Mouse (Mus musculus) midbrain, postnatal 0 days (tissue): ENCODE data around the gene Ly6c2. TPM values are rescaled to one million over a fixed set of nuclear protein-coding genes. Genes with fewer than 3 reads are reported as not detected.
"Not testable (repeated sequence)": the region's sequence is repeated elsewhere in the genome, so short reads cannot be mapped to it uniquely, and the experiment has no call there.

Experiments
- ATAC-seq: fragments of 200-750 bp; cut with Nextera tagmentation; 2 replicates; pipeline ENCODE4 v1.8.0; 2017; ENCODE audit warnings: moderate number of reproducible peaks, mild to moderate bottlenecking, moderate TSS enrichment, moderate library complexity; ENCODE audit not compliant: low FRiP score
- DNase-seq: peaks from one replicate; pipeline ENCODE4 v3.0.0-alpha.2; 2015; ENCODE audit warnings: low spot score
- H3K27ac ChIP-seq: fragments of 300-500 bp; sonication (generic); 2 replicates; pipeline ENCODE4 v1.5.1; 2014; ENCODE audit warnings: low read depth, mild to moderate bottlenecking, low read length, mixed read lengths
- H3K27me3 ChIP-seq: fragments of 300-500 bp; sonication (generic); 2 replicates; pipeline ENCODE4 v1.6.1; 2014; ENCODE audit warnings: low read length, control low read depth, mixed read lengths; ENCODE audit not compliant: insufficient read depth
- H3K36me3 ChIP-seq: fragments of 300-500 bp; sonication (generic); 2 replicates; pipeline ENCODE4 v1.6.1; 2014; ENCODE audit warnings: low read length, control low read depth, mixed read lengths; ENCODE audit not compliant: insufficient read depth
- H3K4me1 ChIP-seq: fragments of 300-500 bp; sonication (generic); 2 replicates; pipeline ENCODE4 v1.6.1; 2014; ENCODE audit warnings: mild to moderate bottlenecking, control low read depth, antibody characterized with exemption, low read length, mixed read lengths; ENCODE audit not compliant: insufficient read depth
- H3K4me2 ChIP-seq: fragments of 300-500 bp; sonication (generic); 2 replicates; pipeline ENCODE4 v1.6.1; 2014; ENCODE audit warnings: low read depth, mild to moderate bottlenecking, low read length, mixed read lengths; ENCODE audit not compliant: poor library complexity, severe bottlenecking
- H3K4me3 ChIP-seq: fragments of 300-500 bp; sonication (generic); 2 replicates; pipeline ENCODE4 v1.5.1; 2014; ENCODE audit warnings: low read depth, mild to moderate bottlenecking, low read length, moderate library complexity
- H3K9ac ChIP-seq: fragments of 300-500 bp; sonication (generic); replicated peaks from 2 replicates; pipeline ENCODE4 v1.6.1; 2014; ENCODE audit warnings: mild to moderate bottlenecking, low read length, moderate library complexity, mixed read lengths; ENCODE audit not compliant: poor library complexity, severe bottlenecking
- H3K9me3 ChIP-seq: fragments of 300-500 bp; sonication (generic); 2 replicates; pipeline ENCODE4 v1.6.1; 2016; ENCODE audit warnings: low read length, control low read depth
- CTCF ChIP-seq: IDR thresholded peaks from 2 replicates; pipeline ENCODE4 v1.5.1; 2016; ENCODE audit warnings: antibody characterized with exemption, mild to moderate bottlenecking
- WGBS: fragments of 180-500 bp; shearing (Covaris S2); extraction: QIAGEN DNeasy Blood & Tissue Kit; methylation state at CpG from one replicate; pipeline ENCODE4 v1.1.7; 2014; 5-methylcytosine and 5-hydroxymethylcytosine counted together
- polyA plus RNA-seq: library from polyadenylated mRNA; unstranded; fragments of >200 nt; fragmentation: Nextera tagmentation; extraction: Ambion mirVana; gene quantifications from 2 replicates; pipeline ENCODE4 v1.2.1, GENCODE M21; 2015
- total RNA-seq: library from RNA; depleted of rRNA; stranded (reverse); fragments of >200 nt; gene quantifications from 2 replicates; pipeline ENCODE4 v1.2.3, GENCODE M21; 2014; rRNA removed

Ly6c2 gene
- total and polyA plus RNA-seq, 2 experiments from 2014 or later, result 0.39 TPM; not detected in 1

DNA sequence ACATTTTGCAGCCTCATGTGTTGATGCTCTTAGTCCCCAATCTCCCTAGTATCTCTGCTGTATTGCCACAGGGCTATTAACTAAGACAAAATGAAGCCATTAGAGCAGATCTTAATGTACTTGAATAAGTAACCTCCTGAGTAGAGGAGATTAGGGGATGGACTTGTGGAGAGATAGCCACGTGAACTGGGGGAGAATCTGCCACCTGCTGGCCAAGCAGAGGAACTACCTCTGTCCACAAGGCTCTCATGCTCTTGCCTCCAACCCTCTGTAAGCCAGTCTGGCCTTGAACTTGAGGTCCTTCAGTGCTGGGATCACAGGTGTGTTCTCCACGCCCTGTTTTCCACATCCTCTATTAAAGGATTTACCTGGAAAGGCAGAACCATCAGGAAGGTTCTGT lies 23.7 kb downstream of the Ly6c2 start:
- H3K4me1 ChIP-seq, DNase-seq, H3K4me2 ChIP-seq, H3K9ac ChIP-seq, ATAC-seq, H3K4me3 ChIP-seq, H3K36me3 ChIP-seq, H3K27me3 ChIP-seq, H3K9me3 ChIP-seq, H3K27ac ChIP-seq: not testable (repeated sequence)
- 15% methylated on average over 2 of the region's 2 CpGs for WGBS
- peak; percentile 54 for TF ChIP-seq CTCF

DNA sequence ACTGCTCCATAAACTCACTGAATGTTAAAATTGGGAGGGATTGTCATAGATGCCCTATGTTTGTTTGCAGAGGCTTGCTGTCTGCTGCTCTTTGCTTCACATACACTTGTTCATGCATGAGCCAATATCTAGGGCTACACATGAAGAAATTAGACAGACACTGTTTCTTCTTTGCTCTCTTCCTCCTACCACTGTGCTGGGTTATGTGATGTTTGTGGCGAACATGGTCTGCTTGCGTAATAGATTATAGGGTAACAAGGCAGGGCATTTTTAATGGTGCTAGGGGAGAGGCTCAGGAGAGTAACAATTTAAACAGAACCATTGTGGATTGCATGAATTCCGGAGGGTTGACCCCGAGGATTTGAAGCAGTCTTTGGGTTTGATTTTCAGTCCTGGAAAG lies 41.8 kb downstream of the Ly6c2 start:
- 88% methylated on average over 4 of the region's 4 CpGs for WGBS
- TF ChIP-seq CTCF, result no peak
- H3K9ac ChIP-seq, result no peak overlapping the region
- no peaks in the 10 kb centered on the region for H3K27me3 ChIP-seq
- ATAC-seq (no peak), DNase-seq (no peak)
- no peaks in the 10 kb centered on the region for H3K36me3 ChIP-seq
- no peak overlapping the region for H3K27ac ChIP-seq
- H3K4me1 ChIP-seq, result no peaks in the 10 kb centered on the region
- H3K4me3 ChIP-seq, result no peak overlapping the region
- no peak overlapping the region for H3K4me2 ChIP-seq
- H3K9me3 ChIP-seq, result no peaks in the 10 kb centered on the region

- peak; percentile 24 for DNase-seq
- not testable (repeated sequence) for H3K4me2 ChIP-seq, H3K4me1 ChIP-seq, ATAC-seq, H3K9me3 ChIP-seq, H3K27me3 ChIP-seq, H3K36me3 ChIP-seq, H3K9ac ChIP-seq, H3K27ac ChIP-seq, H3K4me3 ChIP-seq
- 37% methylated on average over 6 of the region's 6 CpGs for WGBS
- peak; percentile 70 for TF ChIP-seq CTCF
Observed at GRCm38 (mm10) chr15:75062030-75062574, 49.7 kb downstream of the Ly6c2 start.

- ATAC-seq, result no peak
- H3K27ac ChIP-seq, result no peak overlapping the region
- H3K27me3 ChIP-seq, result no peaks in the 10 kb centered on the region
- H3K9ac ChIP-seq, result no peak overlapping the region
- H3K4me3 ChIP-seq, result no peak overlapping the region
- no peaks in the 10 kb centered on the region for H3K9me3 ChIP-seq
- no peak overlapping the region for H3K4me2 ChIP-seq
- peak; percentile 68 for TF ChIP-seq CTCF
- no peaks in the 10 kb centered on the region for H3K4me1 ChIP-seq
- no peaks in the 10 kb centered on the region for H3K36me3 ChIP-seq
- peak; percentile 30 for DNase-seq
Observed at GRCm38 (mm10) chr15:75060505-75060904, 51.3 kb downstream of the Ly6c2 start.

Other genes with a start within 250 kb of the Ly6c2 start
- 0.11 and 0.14 TPM in 2 replicates for gene 2010109I03Rik, start 214.9 kb downstream of the Ly6c2 start, total RNA-seq
- not detected in 2 replicates for gene 2010109I03Rik, start 214.9 kb downstream of the Ly6c2 start, polyA plus RNA-seq
- gene Ly6i, start 128.5 kb downstream of the Ly6c2 start, total RNA-seq, result not detected in 2 replicates
- gene Ly6i, start 128.5 kb downstream of the Ly6c2 start, polyA plus RNA-seq, result not detected in 2 replicates
- 7.2 and 16.3 TPM in 2 replicates for gene Ly6a, start 113.9 kb downstream of the Ly6c2 start, total RNA-seq
- gene Ly6a, start 113.9 kb downstream of the Ly6c2 start, polyA plus RNA-seq, result 7.8 and 8.9 TPM in 2 replicates
- 24.2 and 59.4 TPM in 2 replicates for gene Ly6c1, start 63.1 kb downstream of the Ly6c2 start, total RNA-seq
- 22.1 and 31.4 TPM in 2 replicates for gene Ly6c1, start 63.1 kb downstream of the Ly6c2 start, polyA plus RNA-seq
- not detected in 2 replicates for gene Ly6g, start 43.3 kb upstream of the Ly6c2 start, total RNA-seq
- not detected in 2 replicates for gene Ly6g, start 43.3 kb upstream of the Ly6c2 start, polyA plus RNA-seq
- gene BC025446, start 104.4 kb upstream of the Ly6c2 start, total RNA-seq, result not detected in 2 replicates
- not detected in 2 replicates for gene BC025446, start 104.4 kb upstream of the Ly6c2 start, polyA plus RNA-seq
- gene Ly6f, start 156.5 kb upstream of the Ly6c2 start, total RNA-seq, result not detected in 2 replicates
- not detected in 2 replicates for gene Ly6f, start 156.5 kb upstream of the Ly6c2 start, polyA plus RNA-seq